Mouse (Mus musculus) forebrain, embryonic 12.5 days (tissue): ENCODE data around the gene Olfr1260. TPM values are rescaled to one million over a fixed set of nuclear protein-coding genes. Genes with fewer than 3 reads are reported as not detected.

ENCODE experiments used
- ATAC-seq: fragments of 200-750 bp; cut with Nextera tagmentation; 2 replicates; pipeline ENCODE4 v1.8.0; 2017; ENCODE audit warnings: moderate TSS enrichment; ENCODE audit not compliant: low FRiP score
- H3K27ac ChIP-seq: fragments of 300-500 bp; sonication (generic); 2 replicates; pipeline ENCODE4 v1.5.1; 2016; ENCODE audit warnings: mild to moderate bottlenecking
- H3K27me3 ChIP-seq: fragments of 300-500 bp; sonication (generic); 2 replicates; pipeline ENCODE4 v1.6.1; 2016; ENCODE audit warnings: mild to moderate bottlenecking
- H3K36me3 ChIP-seq: fragments of 300-500 bp; sonication (generic); replicated peaks from 2 replicates; pipeline ENCODE4 v1.6.1; 2016; ENCODE audit warnings: mild to moderate bottlenecking
- H3K4me1 ChIP-seq: fragments of 300-500 bp; sonication (generic); 2 replicates; pipeline ENCODE4 v1.6.1; 2016
- H3K4me2 ChIP-seq: fragments of 300-500 bp; sonication (generic); 2 replicates; pipeline ENCODE4 v1.6.1; 2016; ENCODE audit warnings: mild to moderate bottlenecking, moderate library complexity
- H3K4me3 ChIP-seq: fragments of 300-500 bp; sonication (generic); replicated peaks from 2 replicates; pipeline ENCODE4 v1.5.1; 2016; ENCODE audit warnings: mild to moderate bottlenecking
- H3K9ac ChIP-seq: fragments of 300-500 bp; sonication (generic); 2 replicates; pipeline ENCODE4 v1.6.1; 2016; ENCODE audit warnings: mild to moderate bottlenecking
- H3K9me3 ChIP-seq: fragments of 300-500 bp; sonication (generic); 2 replicates; pipeline ENCODE4 v1.6.1; 2016
- WGBS: fragments of 180-500 bp; shearing (Covaris S2); methylation state at CpG from one replicate; pipeline ENCODE4 v1.1.7; 2016; 5-methylcytosine and 5-hydroxymethylcytosine counted together
- polyA plus RNA-seq: library from polyadenylated mRNA; unstranded; fragments of >200 nt; fragmentation: Nextera tagmentation; extraction: Ambion mirVana; gene quantifications from 2 replicates; pipeline ENCODE4 v1.2.1, GENCODE M21; 2016

The Olfr1260 gene
- polyA plus RNA-seq = not detected in 2 replicates

DNA sequence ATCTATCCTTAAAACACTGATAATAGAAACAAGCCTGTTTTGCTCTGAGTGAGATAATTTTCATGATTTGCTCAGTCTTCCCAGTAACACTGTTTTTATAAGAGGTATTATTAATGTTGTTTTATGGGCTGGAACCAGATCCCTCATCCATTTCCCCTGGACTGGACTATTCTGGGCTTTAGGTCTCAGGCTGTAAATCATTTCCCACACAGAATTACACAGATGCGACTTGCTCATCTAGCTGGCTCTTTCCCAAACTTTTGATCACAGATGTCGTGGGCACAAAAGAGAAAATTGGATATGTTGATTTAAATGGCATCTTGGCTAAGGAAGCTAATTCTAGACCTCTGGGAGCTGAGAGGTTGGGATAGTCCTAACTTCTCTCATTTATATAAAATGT lies at the start of gene Olfr1260:
Olfr1260 (plus strand) TSS at position 157 of the 400 bp plus-strand sequence.
- Histone ChIP-seq H3K4me2 (no peak within 1 kb of the TSS), H3K4me1 (no peaks in the 10 kb centered on the region), H3K27ac (no peak within 1 kb of the TSS), H3K9ac (no peak within 1 kb of the TSS), H3K4me3 (no peak within 1 kb of the TSS), H3K9me3 (no peaks in the 10 kb centered on the region), H3K36me3 (no peaks in the 10 kb centered on the region), H3K27me3 (no peaks in the 10 kb centered on the region)
- ATAC-seq = no peak
- 88% methylated on average over 2 of the region's 2 CpGs for WGBS

DNA sequence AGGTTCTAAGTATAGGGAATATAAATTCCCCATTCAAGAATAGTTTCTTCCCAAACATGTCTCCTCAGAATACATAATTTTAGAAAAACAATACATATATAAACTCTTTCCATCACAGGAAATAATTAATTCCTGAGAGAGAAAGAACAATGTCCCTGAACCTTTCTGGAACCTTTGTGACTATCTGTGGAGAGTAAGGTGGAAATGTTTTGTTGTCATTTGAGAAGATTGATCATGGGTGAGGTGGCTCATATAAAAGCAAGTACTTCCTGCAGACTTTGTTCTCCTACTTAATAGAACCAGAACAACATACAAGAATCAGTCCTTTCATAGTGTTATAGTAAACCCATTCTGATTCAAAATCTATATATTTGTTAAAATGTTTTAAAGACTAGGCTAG lies 47.1 kb upstream of the Olfr1260 start, which contains the start of gene Olfr1258:
Olfr1258 (plus strand) TSS at position 301 of the 400 bp plus-strand sequence.
- Histone ChIP-seq H3K4me3 (no peak within 1 kb of the TSS), H3K9me3 (no peaks in the 10 kb centered on the region), H3K4me1 (no peaks in the 10 kb centered on the region), H3K9ac (no peak within 1 kb of the TSS), H3K4me2 (no peak within 1 kb of the TSS), H3K27ac (no peak within 1 kb of the TSS), H3K36me3 (no peaks in the 10 kb centered on the region), H3K27me3 (no peaks in the 10 kb centered on the region)
- no peak for ATAC-seq

DNA sequence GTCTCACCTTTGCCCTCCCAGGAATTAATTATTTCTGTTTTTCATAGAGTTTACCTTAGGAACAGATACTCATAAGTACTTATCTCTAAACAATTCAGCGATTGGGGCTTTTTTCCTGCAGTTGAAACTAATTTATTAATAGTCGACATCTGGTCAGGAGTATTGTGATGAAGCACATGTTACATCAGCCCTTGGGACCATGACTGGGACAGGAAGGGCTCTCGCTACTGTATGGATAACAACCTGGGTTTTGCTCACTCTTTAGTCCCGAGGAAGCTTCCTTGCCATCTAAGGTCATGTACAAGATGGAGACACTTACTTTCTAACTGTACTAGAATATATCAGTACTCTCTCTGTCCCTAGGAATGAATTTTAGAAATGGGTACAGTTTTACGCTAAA lies 25.6 kb upstream of the Olfr1260 start, which contains the start of gene Olfr1259:
Olfr1259 (minus strand) TSS at position 101 of the 400 bp plus-strand sequence.
- Histone ChIP-seq H3K4me2 (no peak within 1 kb of the TSS), H3K36me3 (no peaks in the 10 kb centered on the region), H3K4me1 (no peaks in the 10 kb centered on the region), H3K4me3 (no peak within 1 kb of the TSS), H3K9ac (no peak within 1 kb of the TSS), H3K27me3 (no peaks in the 10 kb centered on the region), H3K27ac (no peak within 1 kb of the TSS), H3K9me3 (no peaks in the 10 kb centered on the region)
- no peak for ATAC-seq
- 92% methylated on average over 5 of the region's 5 CpGs for WGBS

DNA sequence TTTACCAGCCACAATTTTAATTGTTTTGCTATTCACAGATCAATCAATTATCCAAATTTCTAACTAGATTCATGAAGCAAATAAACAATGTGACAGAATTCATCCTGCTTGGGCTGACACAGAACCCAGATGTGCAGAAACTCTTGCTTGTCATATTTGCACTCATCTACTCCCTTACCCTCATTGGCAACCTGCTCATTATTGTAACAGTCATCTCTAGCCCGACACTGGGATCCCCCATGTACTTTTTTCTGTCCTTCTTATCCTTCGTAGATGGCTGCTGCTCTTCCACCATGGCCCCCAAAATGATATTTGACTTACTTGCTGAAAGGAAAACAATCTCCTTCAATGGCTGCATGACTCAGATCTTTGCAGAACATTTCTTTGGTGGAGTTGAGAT lies 3.6 kb downstream of the Olfr1260 start:
- no peaks in the 10 kb centered on the region for H3K36me3 ChIP-seq
- ATAC-seq = no peak
- H3K9ac ChIP-seq = no peak overlapping the region
- H3K4me2 ChIP-seq = no peak overlapping the region
- H3K4me3 ChIP-seq = no peak overlapping the region
- no peaks in the 10 kb centered on the region for H3K27me3 ChIP-seq
- H3K27ac ChIP-seq = no peak overlapping the region
- no peaks in the 10 kb centered on the region for H3K9me3 ChIP-seq
- WGBS = 90% methylated on average over 2 of the region's 2 CpGs
- H3K4me1 ChIP-seq = no peaks in the 10 kb centered on the region

DNA sequence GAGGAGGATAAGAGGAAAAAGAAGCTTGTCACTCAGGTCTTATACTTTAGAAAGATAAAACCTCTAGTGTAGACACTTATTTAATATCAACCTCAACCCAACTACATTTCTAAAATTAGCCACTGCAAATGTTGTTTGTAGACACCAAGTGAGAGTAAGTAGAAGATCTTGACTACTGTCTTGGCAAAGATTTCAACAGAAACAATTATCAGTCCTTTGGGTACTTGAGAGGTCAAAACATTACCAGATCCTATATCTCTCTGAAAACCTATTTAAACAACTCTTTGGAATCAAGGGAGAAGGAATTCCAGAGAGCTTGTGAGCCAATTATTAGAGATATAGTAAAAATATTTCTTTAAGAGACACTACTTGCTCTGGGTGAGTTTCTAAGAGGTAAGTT lies 16.8 kb downstream of the Olfr1260 start, which contains the start of gene Olfr1261:
Olfr1261 (plus strand) TSS at position 301 of the 400 bp plus-strand sequence.
- H3K27me3 ChIP-seq = no peaks in the 10 kb centered on the region
- no peak for ATAC-seq
- H3K4me2 ChIP-seq = no peak within 1 kb of the TSS
- H3K4me1 ChIP-seq = no peaks in the 10 kb centered on the region
- H3K4me3 ChIP-seq = no peak within 1 kb of the TSS
- H3K9me3 ChIP-seq = no peaks in the 10 kb centered on the region
- H3K9ac ChIP-seq = no peak within 1 kb of the TSS
- no peaks in the 10 kb centered on the region for H3K36me3 ChIP-seq
- H3K27ac ChIP-seq = no peak within 1 kb of the TSS

DNA sequence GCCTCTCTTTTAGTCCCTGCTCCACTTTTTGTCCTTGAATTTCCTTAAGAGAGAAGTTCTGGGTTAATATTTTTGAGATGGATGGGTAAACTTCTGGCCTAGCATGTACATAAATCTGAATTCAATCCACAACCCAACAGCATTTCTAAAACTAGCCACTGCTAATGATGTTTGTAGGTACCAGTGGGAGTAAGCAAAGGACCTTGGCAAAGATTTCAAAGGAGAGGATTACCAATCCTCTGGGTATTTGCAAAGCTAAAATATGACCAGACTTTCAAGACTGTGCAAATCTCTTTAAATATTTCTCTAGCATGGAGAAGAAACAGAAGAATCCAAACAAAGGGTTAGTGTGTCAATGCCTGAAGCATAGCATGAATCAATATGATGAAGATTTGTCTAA lies 25.7 kb downstream of the Olfr1260 start, which contains the start of gene Olfr1262:
Olfr1262 (plus strand) TSS at position 301 of the 400 bp plus-strand sequence.
- no peaks in the 10 kb centered on the region for H3K4me1 ChIP-seq
- no peaks in the 10 kb centered on the region for H3K9me3 ChIP-seq
- no peak within 1 kb of the TSS for H3K9ac ChIP-seq
- no peak within 1 kb of the TSS for H3K4me3 ChIP-seq
- H3K4me2 ChIP-seq = no peak within 1 kb of the TSS
- no peaks in the 10 kb centered on the region for H3K36me3 ChIP-seq
- H3K27ac ChIP-seq = no peak within 1 kb of the TSS
- no peaks in the 10 kb centered on the region for H3K27me3 ChIP-seq
- no peak for ATAC-seq

DNA sequence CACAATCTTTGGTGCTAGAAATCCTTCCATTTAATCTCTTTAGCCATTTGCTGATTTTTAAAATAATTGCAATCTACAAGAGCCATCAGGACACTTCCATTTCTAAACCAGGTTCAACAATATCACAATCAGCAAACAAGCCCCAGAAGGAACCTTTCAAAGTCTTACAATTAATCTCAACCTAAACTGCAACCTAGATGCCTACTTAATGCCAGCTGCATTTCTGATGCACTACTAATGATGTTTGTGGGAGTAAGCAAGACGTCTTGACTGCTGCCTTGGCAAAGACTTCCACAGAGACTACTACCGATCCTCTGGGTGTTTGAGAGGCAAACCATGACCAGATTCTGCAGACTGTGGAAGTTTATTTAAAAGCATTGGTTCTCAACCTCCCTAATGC lies 37.7 kb downstream of the Olfr1260 start, which contains the start of gene Olfr1263:
Olfr1263 (plus strand) TSS at position 301 of the 400 bp plus-strand sequence.
- no peak within 1 kb of the TSS for H3K27ac ChIP-seq
- no peaks in the 10 kb centered on the region for H3K36me3 ChIP-seq
- no peak within 1 kb of the TSS for H3K4me3 ChIP-seq
- H3K27me3 ChIP-seq = no peaks in the 10 kb centered on the region
- ATAC-seq = no peak
- 79% methylated on average over 2 of the region's 2 CpGs for WGBS
- no peak within 1 kb of the TSS for H3K4me2 ChIP-seq
- no peaks in the 10 kb centered on the region for H3K9me3 ChIP-seq
- H3K4me1 ChIP-seq = no peaks in the 10 kb centered on the region
- H3K9ac ChIP-seq = no peak within 1 kb of the TSS

DNA sequence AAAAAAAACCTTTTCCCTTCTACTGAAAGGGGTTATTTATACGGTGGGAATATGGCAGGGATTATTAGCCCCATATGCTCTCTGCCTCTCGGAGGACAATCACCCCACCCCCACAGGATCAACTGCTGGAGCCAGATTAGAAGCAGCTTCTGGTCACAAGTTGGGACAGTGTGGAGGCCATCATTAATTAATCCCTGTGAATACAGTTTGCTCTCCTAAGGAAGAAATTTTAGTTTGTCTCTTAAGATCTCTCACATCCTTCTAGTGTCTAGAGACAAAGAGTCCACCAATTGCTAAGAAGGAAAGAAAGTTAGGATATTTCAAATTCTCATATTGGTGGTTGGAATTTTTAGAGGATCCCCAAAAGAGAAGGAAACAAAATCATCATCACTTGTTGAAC lies 51.3 kb downstream of the Olfr1260 start, which contains the start of gene Olfr1264:
Olfr1264 (minus strand) TSS at position 101 of the 400 bp plus-strand sequence.
- H3K9ac ChIP-seq = no peak within 1 kb of the TSS
- H3K27me3 ChIP-seq = no peaks in the 10 kb centered on the region
- no peaks in the 10 kb centered on the region for H3K4me1 ChIP-seq
- no peak within 1 kb of the TSS for H3K4me2 ChIP-seq
- no peak for ATAC-seq
- 76% methylated on average over 2 of the region's 2 CpGs for WGBS
- no peaks in the 10 kb centered on the region for H3K9me3 ChIP-seq
- H3K4me3 ChIP-seq = no peak within 1 kb of the TSS
- H3K27ac ChIP-seq = no peak within 1 kb of the TSS
- no peaks in the 10 kb centered on the region for H3K36me3 ChIP-seq

Other genes starting within 250 kb of the Olfr1260 start
- not detected in 2 replicates for gene Olfr1252, start 249.3 kb upstream of the Olfr1260 start, polyA plus RNA-seq
- gene Olfr1253, start 217.2 kb upstream of the Olfr1260 start, polyA plus RNA-seq = not detected in 2 replicates
- gene Olfr1254, start 180.7 kb upstream of the Olfr1260 start, polyA plus RNA-seq = not detected in 2 replicates
- gene Olfr1255, start 162.3 kb upstream of the Olfr1260 start, polyA plus RNA-seq = not detected in 2 replicates
- gene Olfr1256, start 132.8 kb upstream of the Olfr1260 start, polyA plus RNA-seq = not detected in 2 replicates
- gene Olfr48, start 126.1 kb upstream of the Olfr1260 start, polyA plus RNA-seq = 0.10 TPM in 1 of 2 replicates, not detected in the other
- not detected in 2 replicates for gene Olfr1257, start 95.9 kb upstream of the Olfr1260 start, polyA plus RNA-seq
- not detected in 2 replicates for gene Olfr1258, start 47.0 kb upstream of the Olfr1260 start, polyA plus RNA-seq
- not detected in 2 replicates for gene Olfr1259, start 25.7 kb upstream of the Olfr1260 start, polyA plus RNA-seq
- gene Olfr1261, start 16.9 kb downstream of the Olfr1260 start, polyA plus RNA-seq = not detected in 2 replicates
- not detected in 2 replicates for gene Olfr1262, start 25.8 kb downstream of the Olfr1260 start, polyA plus RNA-seq
- gene Olfr1263, start 37.8 kb downstream of the Olfr1260 start, polyA plus RNA-seq = not detected in 2 replicates
- gene Olfr1264, start 51.2 kb downstream of the Olfr1260 start, polyA plus RNA-seq = not detected in 2 replicates
- not detected in 2 replicates for gene Olfr1265, start 61.0 kb downstream of the Olfr1260 start, polyA plus RNA-seq
- not detected in 2 replicates for gene Olfr140, start 89.3 kb downstream of the Olfr1260 start, polyA plus RNA-seq
- not detected in 2 replicates for gene Olfr1269, start 147.1 kb downstream of the Olfr1260 start, polyA plus RNA-seq
- 0.10 TPM in 1 of 2 replicates, not detected in the other for gene Olfr32, start 168.0 kb downstream of the Olfr1260 start, polyA plus RNA-seq
- not detected in 2 replicates for gene Olfr1270, start 178.8 kb downstream of the Olfr1260 start, polyA plus RNA-seq